11 mouse cellular contexts compared by ENCODE assay signal in the genomic region with DNA sequence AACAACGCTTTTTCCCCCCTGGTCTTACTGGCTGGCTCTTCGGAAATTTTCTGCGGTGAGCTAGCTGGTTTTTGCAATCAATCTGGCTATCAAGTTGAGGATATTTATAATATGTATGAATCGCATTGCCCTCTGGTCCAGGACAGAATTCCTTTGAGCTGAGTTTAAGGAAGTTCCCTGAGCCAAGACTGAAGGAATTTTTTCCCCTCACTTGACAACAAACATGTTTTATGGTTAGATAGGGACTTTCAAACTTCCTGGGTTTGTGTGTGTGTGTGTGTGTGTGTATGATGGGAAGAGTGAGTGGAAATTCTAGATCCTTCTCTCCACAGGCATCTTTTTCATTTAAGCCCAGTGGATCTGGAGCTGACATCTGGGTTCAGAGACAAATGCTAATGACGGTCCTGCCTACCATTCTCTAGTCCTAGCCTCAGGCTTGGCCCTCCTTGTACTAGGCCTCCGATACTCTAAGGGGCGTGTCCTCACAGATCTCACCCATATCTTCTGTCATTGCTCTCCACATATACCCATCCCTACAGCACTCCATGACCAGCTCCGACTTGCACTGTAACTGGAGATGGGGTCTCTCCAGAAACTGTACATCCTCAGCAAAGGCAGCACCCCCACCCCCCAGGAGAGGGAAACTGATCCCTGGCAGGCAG. TPM values are rescaled to one million over a fixed set of nuclear protein-coding genes. Genes with fewer than 3 reads are reported as not detected.
DNase-seq lines count a peak whose midpoint lies in the region; ATAC-seq lines count a peak whose summit lies in the region.
"Had no signal": no experiment of that assay in that cellular context is flagged by ENCODE, and none has a peak within 500 bp of the region (broad histone marks: within the 10 kb centered on the region; RNA-seq: fewer than 3 reads in every experiment).

No protein-coding gene starts in this region.

- H3K9me3 ChIP-seq in heart, embryonic 13.5 days: no peaks in the 10 kb centered on the region
- H3K9me3 ChIP-seq in heart, embryonic 10.5 days: no peaks in the 10 kb centered on the region
- H3K9me3 ChIP-seq in liver, embryonic 16.5 days (replicated peaks; ENCODE audit: control insufficient read depth, low read length): no peaks in the 10 kb centered on the region
- no peaks in the 10 kb centered on the region for H3K9me3 ChIP-seq in neural tube, embryonic 15.5 days (replicated peaks)
- H3K9me3 ChIP-seq: midbrain, embryonic 12.5 days had no signal

- peak overlapping the region; percentile 24; the same call in 1 of the 2 replicates for H3K4me2 ChIP-seq in heart, embryonic 13.5 days
- H3K4me2 ChIP-seq in liver, embryonic 16.5 days (ENCODE audit: low read depth, low read length): peak overlapping the region; percentile 73
- no peak overlapping the region for H3K4me2 ChIP-seq in neural tube, embryonic 15.5 days
- H3K4me2 ChIP-seq: midbrain, embryonic 12.5 days had no signal

- intact Hi-C loops in heart, postnatal 10 days (cut with DNase I): no loop called here

- peaks cover 8% of the 10 kb centered on the region for H3K36me3 ChIP-seq in heart, embryonic 13.5 days
- peaks cover 5% of the 10 kb centered on the region for H3K36me3 ChIP-seq in heart, embryonic 10.5 days
- peaks cover 3% of the 10 kb centered on the region; the same call in 1 of the 2 replicates for H3K36me3 ChIP-seq in liver, embryonic 16.5 days (ENCODE audit: control insufficient read depth, insufficient read depth)
- H3K36me3 ChIP-seq in neural tube, embryonic 15.5 days: no peaks in the 10 kb centered on the region

- peaks cover 42% of the 10 kb centered on the region for H3K4me1 ChIP-seq in heart, embryonic 13.5 days
- H3K4me1 ChIP-seq in heart, embryonic 10.5 days: peaks cover 59% of the 10 kb centered on the region
- H3K4me1 ChIP-seq in liver, embryonic 16.5 days (ENCODE audit: control insufficient read depth, low read depth, low read length): peaks cover 33% of the 10 kb centered on the region
- H3K4me1 ChIP-seq in neural tube, embryonic 15.5 days: peaks cover 7% of the 10 kb centered on the region

- no peak for ATAC-seq in heart, embryonic 13.5 days (ENCODE audit: extremely low read depth, insufficient number of reproducible peaks, low FRiP score, low TSS enrichment)
- peak; percentile 78 for ATAC-seq in liver, embryonic 16.5 days (ENCODE audit: low read depth)
- ATAC-seq in inflammation-experienced regulatory T-cells, adult 6 months: no peak
- no peak for ATAC-seq in neural tube, embryonic 15.5 days (ENCODE audit: low FRiP score)

- no peak for DNase-seq in heart, embryonic 10.5 days (ENCODE audit: low spot score)
- DNase-seq in adipocyte (ENCODE audit: low spot score): peak; percentile 19
- DNase-seq in heart, postnatal 10 days: peak; percentile 53 to 55
- DNase-seq in frontal cortex, postnatal 36 days (ENCODE audit: low spot score in 2 of 2): no peak
- DNase-seq: cerebellum, postnatal 25 days; thymus, adult 18-20 months had no signal

- H3K27ac ChIP-seq in heart, embryonic 13.5 days (replicated peaks): peak overlapping the region; percentile 58
- H3K27ac ChIP-seq in heart, embryonic 10.5 days: no peak overlapping the region
- peak overlapping the region; percentile 86 for H3K27ac ChIP-seq in liver, embryonic 16.5 days (ENCODE audit: low read length)
- H3K27ac ChIP-seq in neural tube, embryonic 15.5 days (replicated peaks): no peak overlapping the region; the same call in 1 of the 2 replicates
- H3K27ac ChIP-seq: midbrain, embryonic 12.5 days had no signal

- H3K4me3 ChIP-seq in heart, embryonic 13.5 days: no peak overlapping the region
- H3K4me3 ChIP-seq in heart, embryonic 10.5 days: no peak overlapping the region
- peak overlapping the region; percentile 24 for H3K4me3 ChIP-seq in liver, embryonic 16.5 days (ENCODE audit: low read depth, low read length)
- H3K4me3 ChIP-seq in neural tube, embryonic 15.5 days (replicated peaks): no peak overlapping the region
- H3K4me3 ChIP-seq: midbrain, embryonic 12.5 days had no signal

- 0 out of 2 replicates have a peak, but pooled peaks cover 4% of the 10 kb centered on the region for H3K27me3 ChIP-seq in heart, embryonic 13.5 days (replicated peaks)
- 0 out of 2 replicates have a peak, but pooled peaks cover 10% of the 10 kb centered on the region for H3K27me3 ChIP-seq in heart, embryonic 10.5 days (ENCODE audit: insufficient read depth, poor library complexity, severe bottlenecking)
- no peaks in the 10 kb centered on the region for H3K27me3 ChIP-seq in liver, embryonic 16.5 days (ENCODE audit: control insufficient read depth, insufficient read depth, low read depth, low read length)
- H3K27me3 ChIP-seq in neural tube, embryonic 15.5 days (replicated peaks): 0 out of 2 replicates have a peak, but pooled peaks cover 5% of the 10 kb centered on the region

- no peak overlapping the region for H3K9ac ChIP-seq in heart, embryonic 13.5 days
- H3K9ac ChIP-seq in liver, embryonic 16.5 days (ENCODE audit: low read depth, low read length): peak overlapping the region; percentile 33
- no peak overlapping the region for H3K9ac ChIP-seq in neural tube, embryonic 15.5 days (replicated peaks)
- H3K9ac ChIP-seq: midbrain, embryonic 12.5 days had no signal

- WGBS in heart, embryonic 13.5 days: 41% methylated on average over 8 of the region's 8 CpGs
- WGBS in heart, embryonic 10.5 days: 66% methylated on average over 8 of the region's 8 CpGs
- WGBS in liver, embryonic 16.5 days (ENCODE audit: insufficient replicate concordance): 20% methylated on average over 8 of the region's 8 CpGs
- 53% methylated on average over 8 of the region's 8 CpGs for WGBS in neural tube, embryonic 15.5 days

RNA-seq across cellular contexts. Expression of gene Islr2, which starts 10.5 kb away (rescaled TPM):
- polyA plus RNA-seq in heart, embryonic 13.5 days (2015; fragmentation: Nextera tagmentation; extraction: Ambion mirVana): 0.05 and 0.17 TPM in 2 replicates
- not detected in 2 replicates for polyA plus RNA-seq in heart, embryonic 10.5 days (2016; fragmentation: Nextera tagmentation; extraction: Ambion mirVana)
- total RNA-seq in heart, postnatal 10 days (2021): 1 to 10 TPM; 2.5 to 4.5 TPM
- not detected in 2 replicates for polyA plus RNA-seq in liver, embryonic 16.5 days (2015; fragmentation: Nextera tagmentation; extraction: Ambion mirVana)
- not detected for polyA plus RNA-seq in inflammation-experienced regulatory T-cells, adult 6 months (2017; shearing (Covaris generic))
- 8.5 and 11.5 TPM in 2 replicates for polyA plus RNA-seq in neural tube, embryonic 15.5 days (2015; fragmentation: Nextera tagmentation; extraction: Ambion mirVana)

RNA-seq across cellular contexts. Expression of gene Islr, which starts 10.5 kb away (rescaled TPM):
- polyA plus RNA-seq in heart, embryonic 13.5 days (2015; fragmentation: Nextera tagmentation; extraction: Ambion mirVana): 18.6 and 23.3 TPM in 2 replicates
- 3.0 and 10.4 TPM in 2 replicates for polyA plus RNA-seq in heart, embryonic 10.5 days (2016; fragmentation: Nextera tagmentation; extraction: Ambion mirVana)
- 10 to 100 TPM; 52.4 to 54.4 TPM for total RNA-seq in heart, postnatal 10 days (2021)
- polyA plus RNA-seq in liver, embryonic 16.5 days (2015; fragmentation: Nextera tagmentation; extraction: Ambion mirVana): 3.6 and 4.0 TPM in 2 replicates
- polyA plus RNA-seq in inflammation-experienced regulatory T-cells, adult 6 months (2017; shearing (Covaris generic)): 1 to 10 TPM in 1 of 3 experiments, under 1 TPM in 1, not detected in 1; 0.84 to 1.5 TPM
- 52.3 and 54.2 TPM in 2 replicates for polyA plus RNA-seq in neural tube, embryonic 15.5 days (2015; fragmentation: Nextera tagmentation; extraction: Ambion mirVana)

RNA-seq across cellular contexts. Expression of gene Pml, which starts 34.9 kb away (rescaled TPM):
- 11.9 and 12.9 TPM in 2 replicates for polyA plus RNA-seq in heart, embryonic 13.5 days (2015; fragmentation: Nextera tagmentation; extraction: Ambion mirVana)
- polyA plus RNA-seq in heart, embryonic 10.5 days (2016; fragmentation: Nextera tagmentation; extraction: Ambion mirVana): 14.7 and 17.6 TPM in 2 replicates
- total RNA-seq in heart, postnatal 10 days (2021): 10 to 100 TPM; 12.4 to 13.0 TPM
- polyA plus RNA-seq in liver, embryonic 16.5 days (2015; fragmentation: Nextera tagmentation; extraction: Ambion mirVana): 18.3 and 21.2 TPM in 2 replicates
- polyA plus RNA-seq in inflammation-experienced regulatory T-cells, adult 6 months (2017; shearing (Covaris generic)): 10 to 100 TPM; 40.6 to 53.9 (median 40.9) TPM
- polyA plus RNA-seq in neural tube, embryonic 15.5 days (2015; fragmentation: Nextera tagmentation; extraction: Ambion mirVana): 3.9 and 8.6 TPM in 2 replicates

RNA-seq across cellular contexts. Expression of gene Stoml1, which starts 38.3 kb away (rescaled TPM):
- 25.0 and 25.6 TPM in 2 replicates for polyA plus RNA-seq in heart, embryonic 13.5 days (2015; fragmentation: Nextera tagmentation; extraction: Ambion mirVana)
- polyA plus RNA-seq in heart, embryonic 10.5 days (2016; fragmentation: Nextera tagmentation; extraction: Ambion mirVana): 24.2 and 27.0 TPM in 2 replicates
- 10 to 100 TPM; 15.5 to 15.6 TPM for total RNA-seq in heart, postnatal 10 days (2021)
- polyA plus RNA-seq in liver, embryonic 16.5 days (2015; fragmentation: Nextera tagmentation; extraction: Ambion mirVana): 3.7 TPM in 2 replicates
- 10 to 100 TPM; 11.9 to 42.4 (median 32.1) TPM for polyA plus RNA-seq in inflammation-experienced regulatory T-cells, adult 6 months (2017; shearing (Covaris generic))
- polyA plus RNA-seq in neural tube, embryonic 15.5 days (2015; fragmentation: Nextera tagmentation; extraction: Ambion mirVana): 121 and 136 TPM in 2 replicates

Comparison
In these comparisons a context has a peak if more than half of its experiments do, and no peak if none do; other contexts are left out.
1. H3K27ac ChIP-seq: peak in heart, embryonic 13.5 days (single experiment) and liver, embryonic 16.5 days (single experiment); none in heart, embryonic 10.5 days (single experiment) and neural tube, embryonic 15.5 days (single experiment).
2. DNase-seq: peak in adipocyte (single experiment) and heart, postnatal 10 days (2 of 2); none in heart, embryonic 10.5 days (single experiment) and frontal cortex, postnatal 36 days (0 of 2).